Mouse (Mus musculus) layer of hippocampus, postnatal 10 days (tissue): ENCODE measurements at regions not wholly inside any gene's neighbourhood (a gene's known extent, or its start where the extent isn't known, plus 50 kb on each side); places are given as distances from the start of the nearest gene placed in this dataset.

ENCODE experiments used
- DNase-seq, 2 experiments: peaks; one replicate each; pipeline ENCODE4 v3.0.0; 2021; ENCODE audit warnings: low spot score in 2 of 2

- DNase-seq = no peak
Observed at GRCm38 (mm10) chr8:66756639-66757038, 59.6 kb downstream of the Npy1r start.

- no peak for DNase-seq
Observed at GRCm38 (mm10) chr8:66757830-66758229, 60.8 kb downstream of the Npy1r start.

- DNase-seq = no peak
Observed at GRCm38 (mm10) chr8:66758519-66758918, 61.5 kb downstream of the Npy1r start.

GRCm38 (mm10) chr8:66759716-66760115, 62.7 kb downstream of the Npy1r start:
- no peak for DNase-seq

GRCm38 (mm10) chr8:66760958-66761583, 64.1 kb downstream of the Npy1r start:
- DNase-seq = no peak

- DNase-seq = no peak
Observed at GRCm38 (mm10) chr8:66764992-66765528, 68.1 kb downstream of the Npy1r start.

GRCm38 (mm10) chr8:66768379-66768969, 71.5 kb downstream of the Npy1r start:
- no peak for DNase-seq

GRCm38 (mm10) chr8:66771111-66771510, 74.1 kb downstream of the Npy1r start:
- no peak for DNase-seq

- no peak for DNase-seq
Observed at GRCm38 (mm10) chr8:66772653-66773052, 75.7 kb downstream of the Npy1r start.

- peak; percentile 17 to 35 for DNase-seq
Observed at GRCm38 (mm10) chr8:66777115-66777877, 80.3 kb downstream of the Npy1r start.

- no peak for DNase-seq
Observed at GRCm38 (mm10) chr8:66779622-66780021, 80.4 kb upstream of the Naf1 start.

- no peak for DNase-seq
Observed at GRCm38 (mm10) chr8:66782656-66783055, 77.4 kb upstream of the Naf1 start.

GRCm38 (mm10) chr8:66785996-66786395, 74.0 kb upstream of the Naf1 start:
- peak; percentile 39 to 48 for DNase-seq
